Mouse (Mus musculus): ENCODE results near the gene Tpcn1. TPM values are rescaled to one million over a fixed set of nuclear protein-coding genes. Genes with fewer than 3 reads are reported as not detected.

The Tpcn1 gene
- total RNA-seq, 1 experiment from 2014 or later = 15.9 TPM

DNA sequence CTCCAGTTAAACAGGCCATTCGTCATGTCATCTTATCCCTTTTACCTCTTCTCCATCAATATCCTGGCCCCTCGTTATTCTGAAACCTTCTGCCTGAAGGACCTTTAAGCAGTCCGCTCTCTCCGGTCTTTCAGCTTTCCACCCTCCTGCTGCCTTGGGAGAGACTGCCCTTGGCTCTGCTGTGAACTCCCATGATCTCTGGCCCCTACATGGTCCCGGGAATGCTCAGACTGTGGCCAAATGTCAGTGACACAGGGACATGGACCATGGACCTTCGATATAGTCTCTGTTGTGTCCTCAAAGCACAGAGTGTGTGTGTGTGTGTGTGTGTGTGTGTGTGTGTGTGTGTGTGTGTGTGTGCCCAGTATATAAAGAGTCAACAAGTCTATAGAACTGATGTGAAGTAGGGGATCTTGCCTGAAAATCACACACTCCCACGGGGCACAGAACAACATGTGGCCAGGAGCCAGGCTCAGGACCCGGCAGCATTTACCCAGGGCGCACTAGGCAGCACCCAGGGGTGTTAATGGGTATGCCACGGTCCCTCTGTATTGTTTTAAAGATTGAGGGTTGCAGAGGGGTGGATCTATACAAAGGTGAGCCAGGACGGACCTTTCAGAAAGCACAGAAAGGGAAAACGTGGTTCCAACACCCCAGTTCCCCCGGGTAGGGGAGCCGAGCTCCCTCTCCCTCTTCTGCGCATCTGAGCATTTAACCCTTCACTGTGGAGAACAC, 23.1 kb downstream of the Tpcn1 start:
- ATAC-seq (ENCODE audit: extremely low read depth, insufficient number of reproducible peaks, low FRiP score, poor library complexity, severe bottlenecking) = no peak

DNA sequence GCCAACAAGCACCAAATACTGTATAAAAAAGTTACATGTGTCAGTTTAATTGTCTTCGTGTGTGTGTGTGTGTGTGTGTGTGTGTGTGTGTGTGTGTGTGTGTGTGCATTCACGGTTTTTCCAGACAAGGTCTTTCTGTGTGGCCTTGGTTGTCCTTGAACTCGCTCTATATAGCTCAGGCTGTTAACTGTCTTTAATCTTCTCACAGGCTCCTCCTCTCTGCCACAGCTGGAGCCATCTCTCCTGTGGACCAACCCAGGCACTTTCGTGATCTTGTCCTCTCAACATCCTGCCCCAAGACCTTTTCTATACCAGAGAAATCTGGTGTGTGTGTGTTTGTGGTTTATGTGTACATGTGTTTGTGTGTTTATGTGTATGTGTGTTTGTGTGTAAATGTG, 24.6 kb downstream of the Tpcn1 start:
- ATAC-seq (ENCODE audit: extremely low read depth, insufficient number of reproducible peaks, low FRiP score, poor library complexity, severe bottlenecking) = no peak

DNA sequence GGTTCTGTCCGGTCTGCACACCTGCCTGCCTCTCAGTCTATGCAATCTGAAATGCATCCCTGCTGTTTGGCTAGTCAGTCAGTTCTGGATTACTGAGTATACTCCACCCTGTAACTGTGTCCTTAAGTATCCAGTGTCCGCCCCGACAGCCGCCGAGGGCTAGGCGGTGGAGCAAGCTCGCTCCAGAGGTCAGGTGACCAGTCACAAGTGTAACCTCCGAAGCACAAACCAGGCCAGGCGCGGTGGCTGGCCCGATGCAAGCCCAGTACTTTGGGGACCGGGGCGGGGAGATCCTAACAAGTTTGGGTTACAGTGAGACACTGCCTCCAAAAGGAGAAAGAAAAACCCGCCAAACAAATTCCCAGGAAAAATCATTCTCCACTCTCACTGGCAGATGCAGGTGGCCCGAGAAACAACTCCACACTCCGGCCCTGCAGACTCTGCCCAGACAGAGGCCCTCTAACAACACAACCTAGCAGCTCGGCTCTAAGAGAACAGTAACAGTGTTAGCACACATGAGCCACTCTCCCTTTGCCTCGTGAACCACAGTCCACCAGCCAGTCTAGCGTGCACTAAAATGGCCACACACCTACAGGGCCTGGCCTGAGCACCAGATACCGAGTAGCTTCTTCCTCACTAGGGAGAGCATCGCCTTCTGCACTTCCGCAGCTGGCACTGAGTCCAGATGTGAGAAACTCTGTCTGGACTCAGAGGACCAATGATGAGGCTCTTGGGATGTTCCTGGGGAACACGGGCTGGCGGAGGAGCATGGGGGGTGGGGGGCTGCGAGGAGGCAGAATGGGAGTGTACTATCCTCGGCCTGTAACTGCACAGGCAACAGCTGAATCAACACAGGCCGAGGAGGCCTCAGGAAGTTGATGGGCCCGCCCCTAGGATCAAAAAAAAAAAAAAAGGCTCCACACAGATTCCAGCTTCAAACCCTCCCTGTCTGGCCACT, 25.2 kb downstream of the Tpcn1 start:
- no peak for ATAC-seq (ENCODE audit: extremely low read depth, insufficient number of reproducible peaks, low FRiP score, poor library complexity, severe bottlenecking)

DNA sequence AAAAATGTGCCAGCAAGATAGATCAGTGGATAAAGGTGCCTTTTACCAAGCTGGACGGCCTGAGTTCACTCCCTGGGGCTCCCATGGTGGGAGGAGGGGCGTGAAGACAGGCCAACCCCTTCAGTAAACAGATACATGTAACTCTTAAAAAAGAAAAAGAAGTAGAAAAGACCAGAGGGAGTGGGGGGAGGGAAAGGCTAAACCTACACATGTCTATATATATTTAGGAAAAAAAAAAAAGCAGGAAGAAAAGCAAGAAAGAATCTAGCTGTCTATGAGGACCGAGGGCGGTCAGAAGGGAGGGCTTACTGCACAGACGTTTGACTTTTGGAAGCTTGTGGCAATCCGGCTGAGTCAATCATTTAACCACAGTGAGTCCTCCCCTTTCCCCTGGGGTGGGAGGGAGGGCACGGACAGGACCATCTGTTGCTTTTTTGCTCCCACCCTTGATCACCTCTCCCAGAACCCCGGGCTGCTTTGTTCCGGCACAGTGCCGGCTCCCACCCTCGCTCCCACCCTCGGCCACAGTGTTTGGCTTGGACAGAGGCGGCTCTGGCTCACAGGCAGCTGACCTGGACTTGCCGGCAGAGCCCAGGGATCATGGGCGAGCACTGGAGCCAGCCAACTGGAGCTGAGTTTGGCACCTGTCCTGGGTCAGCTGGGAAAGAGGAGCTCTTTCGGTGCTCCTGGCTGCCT, 27.7 kb downstream of the Tpcn1 start:
- ATAC-seq (ENCODE audit: extremely low read depth, insufficient number of reproducible peaks, low FRiP score, poor library complexity, severe bottlenecking) = no peak

DNA sequence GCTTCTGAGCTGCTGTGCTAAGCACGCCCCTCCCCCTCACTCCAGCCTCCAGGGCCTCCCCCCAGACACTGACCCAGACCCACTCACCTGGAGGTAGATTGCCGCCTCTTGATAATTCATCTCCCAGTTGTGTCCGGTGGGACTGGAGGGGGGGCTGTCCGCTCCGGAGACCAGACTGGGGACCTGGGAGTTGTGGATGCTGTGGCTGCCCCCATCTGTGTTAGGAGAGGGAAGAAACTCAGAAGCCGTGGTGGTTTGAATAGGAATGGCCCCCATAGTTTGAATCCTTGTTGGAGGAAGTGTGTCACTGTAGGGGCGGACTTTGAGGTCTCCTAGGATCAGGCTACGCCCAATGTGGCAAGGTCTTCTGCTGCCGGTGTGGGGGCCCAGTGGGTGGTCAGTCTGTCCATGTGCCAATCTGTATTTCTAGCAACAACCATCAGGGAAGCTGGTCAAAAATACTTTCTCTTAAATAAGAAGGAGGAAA, 28.3 kb downstream of the Tpcn1 start:
- no peak for ATAC-seq (ENCODE audit: extremely low read depth, insufficient number of reproducible peaks, low FRiP score, poor library complexity, severe bottlenecking)

DNA sequence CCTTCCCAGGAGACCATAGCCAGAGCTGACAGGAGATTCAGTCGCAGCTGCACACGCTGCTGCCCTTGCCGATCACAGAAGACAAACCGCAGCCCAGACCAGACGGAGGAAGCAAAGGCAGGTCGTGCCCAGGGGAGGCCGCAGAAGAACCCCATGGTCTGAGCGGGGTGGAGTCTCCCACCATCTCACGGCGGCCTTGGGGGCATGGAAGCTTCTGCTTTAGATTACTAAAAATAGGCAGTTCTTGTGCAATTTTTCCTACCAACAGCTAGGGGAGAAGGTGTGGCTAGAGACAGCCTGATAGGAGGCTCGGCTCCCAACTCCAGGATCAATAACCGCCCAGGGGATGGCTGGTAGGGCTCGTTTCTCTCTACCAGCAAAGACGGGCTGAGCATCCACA, 29.7 kb downstream of the Tpcn1 start:
- ATAC-seq (ENCODE audit: extremely low read depth, insufficient number of reproducible peaks, low FRiP score, poor library complexity, severe bottlenecking) = peak; percentile 62

DNA sequence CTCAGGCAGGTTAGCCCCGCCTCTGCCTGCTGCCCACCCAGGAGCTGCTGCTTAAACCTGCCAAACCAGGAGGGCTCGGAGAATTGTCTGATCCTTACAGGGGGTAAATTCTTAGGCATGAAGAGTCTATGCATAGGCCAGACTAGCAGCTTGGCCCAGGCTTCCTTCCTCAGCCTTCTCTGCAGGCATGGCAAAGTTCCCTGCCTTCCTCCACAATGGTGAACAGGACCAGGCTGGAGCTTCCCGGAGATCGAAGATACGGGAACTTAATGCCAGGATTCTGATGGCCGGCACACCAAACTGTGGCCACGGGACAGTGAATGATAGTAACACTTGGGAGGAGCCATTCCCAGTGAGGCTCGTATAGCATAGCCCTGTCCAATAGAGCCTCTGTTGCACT, 30.4 kb downstream of the Tpcn1 start:
- no peak for ATAC-seq (ENCODE audit: extremely low read depth, insufficient number of reproducible peaks, low FRiP score, poor library complexity, severe bottlenecking)

DNA sequence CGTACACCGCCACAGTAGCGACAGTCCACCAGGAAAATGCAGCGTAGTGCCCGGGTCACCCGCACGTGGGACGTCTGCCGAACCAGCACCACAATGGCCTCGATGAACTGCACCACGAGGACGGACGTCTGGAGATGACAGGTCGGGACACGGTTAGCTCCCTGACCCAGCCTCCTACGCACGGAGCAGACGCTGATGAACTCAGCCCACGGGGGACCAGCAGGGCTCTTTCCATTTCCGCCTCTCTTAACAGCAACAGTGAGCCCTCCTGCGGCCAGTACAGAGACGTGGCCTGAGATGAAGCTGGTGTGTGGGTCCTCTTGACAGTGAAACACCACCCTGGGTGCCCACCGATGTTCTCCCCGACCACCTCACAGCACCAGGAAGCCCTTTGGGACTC, 32.6 kb downstream of the Tpcn1 start:
- no peak for ATAC-seq (ENCODE audit: extremely low read depth, insufficient number of reproducible peaks, low FRiP score, poor library complexity, severe bottlenecking)

DNA sequence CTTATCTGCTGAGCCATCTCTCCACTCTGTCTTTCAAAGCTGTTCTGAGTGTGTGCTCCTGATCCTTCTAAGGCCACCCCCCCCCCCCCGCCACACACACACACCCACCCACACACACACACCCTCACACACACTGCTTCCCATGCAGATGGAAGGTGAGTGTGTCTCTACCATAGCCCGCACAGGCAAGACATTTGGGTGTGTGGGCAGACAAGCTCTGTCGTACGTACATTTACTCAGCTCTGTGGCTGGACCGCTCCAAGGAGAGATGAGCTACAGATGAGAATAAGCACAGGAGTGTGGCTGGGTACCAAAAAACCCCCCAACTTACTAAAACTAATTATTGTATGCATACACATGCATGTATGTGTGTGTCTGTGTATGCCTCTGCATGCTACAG, 37.8 kb downstream of the Tpcn1 start:
- ATAC-seq (ENCODE audit: extremely low read depth, insufficient number of reproducible peaks, low FRiP score, poor library complexity, severe bottlenecking) = no peak

DNA sequence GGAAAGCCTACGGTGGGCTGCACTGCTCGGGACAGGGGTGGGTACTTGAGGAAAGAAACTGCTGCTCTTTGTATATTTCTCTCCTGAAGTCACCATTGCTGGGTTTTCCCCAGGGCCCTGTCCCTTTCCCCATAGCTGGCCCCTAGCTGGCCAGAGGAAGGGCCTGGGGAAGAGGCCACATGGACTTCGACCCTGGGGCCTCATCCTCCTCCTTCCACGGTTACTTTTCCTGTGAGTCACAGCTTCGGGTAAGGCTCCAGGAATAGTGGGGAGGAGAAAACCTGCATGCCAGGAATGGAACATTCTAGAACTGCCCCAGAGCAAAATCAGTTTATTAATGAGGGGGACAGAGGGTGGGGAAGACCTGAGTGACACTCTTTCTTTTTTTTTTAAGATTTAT, 38.3 kb downstream of the Tpcn1 start:
- ATAC-seq (ENCODE audit: extremely low read depth, insufficient number of reproducible peaks, low FRiP score, poor library complexity, severe bottlenecking) = no peak

DNA sequence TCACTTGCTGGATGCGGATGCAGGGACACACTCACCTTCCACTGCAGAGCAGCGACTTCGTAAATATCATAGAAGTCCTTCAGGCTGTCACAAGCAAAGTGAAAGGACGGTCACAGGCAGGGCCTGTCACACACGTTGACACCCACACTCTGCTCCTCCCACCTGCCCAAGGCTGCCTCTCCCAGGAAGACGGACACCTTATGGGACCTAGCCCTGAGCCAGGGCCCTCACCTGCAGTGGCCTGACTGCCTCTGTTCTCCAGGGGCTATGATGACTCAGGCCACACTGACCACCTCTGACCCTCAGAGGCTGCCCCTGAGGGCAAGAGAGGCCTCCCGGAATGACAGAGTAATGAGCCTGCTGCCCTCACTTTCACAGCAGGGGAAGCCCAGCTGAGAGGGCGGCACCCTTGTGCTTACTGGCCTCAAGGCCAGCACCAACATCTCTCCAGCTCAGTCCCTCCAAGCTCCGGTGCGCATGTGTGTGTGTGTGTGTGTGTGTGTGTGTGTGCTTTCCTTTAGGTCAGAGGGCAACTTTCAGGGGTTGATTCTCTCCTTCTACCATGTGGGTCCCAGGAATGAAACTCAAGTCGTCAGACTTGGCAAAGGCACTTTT, 40.1 kb downstream of the Tpcn1 start:
- no peak for ATAC-seq (ENCODE audit: extremely low read depth, insufficient number of reproducible peaks, low FRiP score, poor library complexity, severe bottlenecking)

DNA sequence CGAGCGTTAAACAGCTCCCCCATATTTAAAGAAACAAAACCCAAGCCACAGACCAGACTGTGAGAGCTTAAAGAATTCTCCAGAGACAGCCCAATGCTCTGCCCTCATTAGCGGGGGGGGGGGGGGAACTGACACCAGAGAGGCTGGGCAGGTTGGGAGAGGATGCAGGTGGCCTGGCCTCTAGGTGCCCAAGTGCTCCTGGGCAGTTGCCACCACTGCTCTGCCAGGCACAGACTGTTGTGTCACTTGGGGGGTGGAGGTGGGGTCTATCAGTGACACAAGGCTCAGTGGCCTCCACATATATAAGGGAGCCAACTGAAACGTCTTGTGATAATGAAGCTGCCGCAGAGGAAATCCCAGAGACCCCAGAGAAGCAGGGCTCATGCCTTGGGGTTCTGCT, 51.8 kb downstream of the Tpcn1 start:
- ATAC-seq (ENCODE audit: extremely low read depth, insufficient number of reproducible peaks, low FRiP score, poor library complexity, severe bottlenecking) = no peak

DNA sequence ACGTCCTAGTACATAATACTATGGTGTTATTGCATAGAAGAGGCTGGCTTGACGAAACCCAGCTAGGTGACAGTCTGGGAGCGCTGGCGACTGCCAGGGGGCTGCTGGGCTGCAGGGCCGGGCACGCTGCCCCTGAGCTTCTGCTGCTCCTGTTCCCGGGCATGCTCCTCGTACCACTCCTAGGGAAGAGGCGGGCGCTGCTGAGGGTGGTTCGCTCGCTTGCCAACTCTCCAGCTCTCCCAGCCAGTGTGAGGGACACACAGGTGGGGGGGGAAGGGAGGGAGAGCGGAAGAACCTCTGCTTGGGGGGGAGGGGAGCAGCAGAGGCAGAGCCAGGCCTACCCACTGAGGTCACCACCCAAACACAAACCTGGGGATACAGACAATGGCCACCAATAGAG, 52.4 kb downstream of the Tpcn1 start:
- ATAC-seq (ENCODE audit: extremely low read depth, insufficient number of reproducible peaks, low FRiP score, poor library complexity, severe bottlenecking) = no peak

DNA sequence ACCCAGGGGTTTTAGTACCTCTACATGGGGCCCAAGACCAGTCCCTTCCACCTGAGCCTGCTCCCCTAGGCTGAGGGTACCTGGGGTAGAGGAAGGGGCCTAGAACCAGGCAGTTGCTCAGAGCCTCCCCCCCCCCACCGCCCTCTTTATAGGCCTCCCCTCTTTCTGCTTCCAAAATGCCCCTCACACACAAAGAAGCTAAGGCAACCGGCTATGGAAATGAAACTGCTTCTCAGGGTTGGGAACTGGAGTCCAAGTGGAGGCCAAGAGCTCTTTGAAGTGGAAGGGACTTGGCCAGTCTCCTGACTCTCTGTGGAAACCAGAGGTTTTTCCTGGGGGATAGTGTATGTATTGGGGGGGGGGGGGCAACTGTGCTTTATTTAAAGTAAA, 53.8 kb downstream of the Tpcn1 start:
- no peak for ATAC-seq (ENCODE audit: extremely low read depth, insufficient number of reproducible peaks, low FRiP score, poor library complexity, severe bottlenecking)

DNA sequence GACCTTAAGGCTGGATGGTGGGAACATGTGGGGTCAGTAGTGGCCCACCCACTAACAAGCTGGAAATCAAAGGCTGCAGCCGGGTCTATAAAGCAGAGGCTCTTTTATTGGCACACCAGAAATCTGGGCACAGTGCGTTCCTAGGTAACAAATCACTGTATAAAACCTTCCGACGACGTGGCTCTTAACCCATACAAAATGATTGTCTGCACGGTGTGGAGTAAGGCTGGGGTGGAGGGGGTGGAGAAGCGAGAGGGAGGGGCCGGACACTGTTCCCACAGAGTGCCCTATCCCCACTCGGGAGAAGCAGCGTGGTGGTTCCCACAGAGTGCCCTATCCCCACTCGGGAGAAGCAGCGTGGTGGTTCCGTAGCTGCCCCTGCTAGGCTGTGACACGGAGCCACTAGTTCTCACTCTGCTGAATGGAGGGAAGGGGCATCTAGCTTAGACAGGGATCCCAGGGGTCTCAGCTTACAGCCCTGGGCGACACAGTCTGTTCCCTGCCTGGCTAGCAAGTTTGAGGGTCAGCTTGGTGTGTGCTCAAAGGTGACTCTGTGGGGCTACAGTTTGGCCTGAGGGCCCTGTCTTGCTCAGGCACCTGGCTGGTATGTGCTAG, 54.3 kb downstream of the Tpcn1 start:
- ATAC-seq (ENCODE audit: extremely low read depth, insufficient number of reproducible peaks, low FRiP score, poor library complexity, severe bottlenecking) = no peak

DNA sequence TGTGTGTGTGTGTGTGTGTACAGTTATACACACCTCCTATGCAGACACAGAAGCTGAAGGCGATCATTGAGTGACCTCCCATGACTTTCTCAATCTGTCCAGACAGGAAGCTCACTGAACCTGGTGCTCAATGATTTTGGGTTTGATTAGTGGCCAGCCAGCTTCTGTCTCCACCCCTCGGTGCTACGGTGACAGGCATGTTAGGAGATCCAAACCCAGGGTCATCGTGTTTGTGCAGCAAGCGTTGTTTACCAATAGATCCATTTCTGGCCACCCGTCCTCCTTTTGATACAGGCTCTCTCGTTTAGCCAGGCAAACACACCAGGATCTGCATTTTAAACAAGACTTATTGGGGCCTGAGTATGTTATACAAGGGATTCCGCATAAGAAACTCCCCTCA, 56.8 kb downstream of the Tpcn1 start:
- ATAC-seq (ENCODE audit: extremely low read depth, insufficient number of reproducible peaks, low FRiP score, poor library complexity, severe bottlenecking) = no peak

DNA sequence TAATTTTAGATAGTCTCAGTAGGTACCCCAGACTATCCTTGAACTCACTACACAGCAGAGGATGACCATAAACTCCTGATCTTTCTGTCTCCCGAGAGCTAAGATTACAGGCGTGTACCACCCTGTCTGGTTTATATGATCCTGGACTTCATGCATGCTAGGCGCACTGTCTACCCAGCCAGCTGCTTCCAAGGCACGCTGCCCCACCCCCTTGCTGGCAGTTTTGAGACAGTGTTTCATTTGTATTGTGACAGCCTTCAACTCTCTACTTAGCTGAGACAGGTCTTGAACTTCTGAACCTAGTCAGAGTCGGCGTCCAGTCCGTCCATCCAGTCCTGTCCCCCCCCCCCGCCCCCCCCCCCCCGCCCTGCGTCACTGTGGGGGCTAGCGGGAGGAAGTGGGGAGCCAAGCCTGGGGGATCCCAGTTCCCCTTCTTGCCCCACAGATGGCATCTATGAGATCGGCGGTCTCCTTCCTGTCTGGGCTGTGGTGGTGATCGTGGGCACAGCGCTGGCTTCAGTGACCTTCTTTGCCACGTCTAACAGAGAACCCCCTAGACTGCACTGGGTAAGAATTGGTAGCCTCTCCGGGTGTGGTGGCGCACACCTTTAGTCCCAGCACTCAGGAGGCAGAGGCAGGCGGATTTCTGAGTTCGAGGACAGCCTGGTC, 61.0 kb downstream of the Tpcn1 start:
- ATAC-seq (ENCODE audit: extremely low read depth, insufficient number of reproducible peaks, low FRiP score, poor library complexity, severe bottlenecking) = peak; percentile 62

DNA sequence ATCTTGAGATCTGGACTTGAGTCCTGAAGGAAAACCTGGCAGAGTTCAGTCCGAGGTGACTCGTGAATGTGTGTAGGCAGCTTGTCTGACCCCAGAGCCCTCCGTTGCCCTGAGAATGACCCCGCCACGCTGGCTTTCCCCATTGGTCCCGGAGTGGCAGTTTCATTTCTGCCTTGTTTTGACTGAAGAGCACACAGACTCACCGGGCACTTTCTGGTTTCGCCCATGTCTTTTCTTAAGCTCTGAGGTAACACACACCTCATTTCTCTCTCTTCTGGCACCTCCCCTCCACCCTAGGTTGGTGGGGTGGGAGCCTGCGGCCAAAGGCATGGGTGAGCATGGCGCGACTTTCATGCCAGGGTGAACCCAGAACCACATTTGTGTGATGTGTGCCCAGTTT, 62.2 kb downstream of the Tpcn1 start:
- ATAC-seq (ENCODE audit: extremely low read depth, insufficient number of reproducible peaks, low FRiP score, poor library complexity, severe bottlenecking) = peak; percentile 39; the same call in 1 of the 2 replicates

All from neutrophil, adult 5-6 weeks (primary cell).